Mouse (Mus musculus) lung, postnatal 0 days (tissue): ENCODE results near the gene Gm42674.
A peak's percentile ranks its signal among the peaks of the same experiment; 100 is the strongest.

Source experiments
- CTCF ChIP-seq: IDR thresholded peaks from 2 replicates; pipeline ENCODE4 v1.5.1; 2016; ENCODE audit warnings: antibody characterized with exemption, mild to moderate bottlenecking
- EP300 ChIP-seq: IDR thresholded peaks from 2 replicates; pipeline ENCODE4 v1.6.1; 2016; ENCODE audit warnings: antibody characterized with exemption, mild to moderate bottlenecking, control low read depth

DNA sequence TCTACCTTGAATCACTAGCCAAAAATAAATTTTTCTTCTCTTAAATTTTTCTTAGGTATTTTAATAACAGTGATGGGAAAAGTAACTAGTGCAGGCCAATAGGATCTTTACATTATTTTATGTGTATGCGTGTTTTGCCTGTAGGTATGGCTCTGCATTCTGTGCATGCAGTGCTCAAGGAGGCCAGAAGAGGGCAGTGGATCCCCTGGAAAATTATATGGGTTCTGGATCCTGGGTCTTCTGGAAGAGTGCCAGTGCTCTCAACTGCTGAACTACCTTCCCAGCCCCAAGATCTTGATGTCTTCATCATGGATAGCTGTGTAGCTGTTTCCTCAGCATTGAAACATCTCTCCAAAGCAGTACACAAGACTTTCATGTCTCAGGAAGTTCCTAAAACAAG is 19.5 kb upstream of the Gm42674 start:
- TF ChIP-seq CTCF (peak; percentile 48), EP300 (no peak)
